Mouse (Mus musculus) right cerebral cortex, adult 2 months (tissue): ENCODE measurements around the gene Ruvbl1.

ENCODE experiments used
- DNase-seq, 2 experiments: peaks; one replicate each; pipeline ENCODE4 v3.0.0; 2021 to 2022; ENCODE audit warnings: low spot score in 2 of 2

The Ruvbl1 gene

DNA sequence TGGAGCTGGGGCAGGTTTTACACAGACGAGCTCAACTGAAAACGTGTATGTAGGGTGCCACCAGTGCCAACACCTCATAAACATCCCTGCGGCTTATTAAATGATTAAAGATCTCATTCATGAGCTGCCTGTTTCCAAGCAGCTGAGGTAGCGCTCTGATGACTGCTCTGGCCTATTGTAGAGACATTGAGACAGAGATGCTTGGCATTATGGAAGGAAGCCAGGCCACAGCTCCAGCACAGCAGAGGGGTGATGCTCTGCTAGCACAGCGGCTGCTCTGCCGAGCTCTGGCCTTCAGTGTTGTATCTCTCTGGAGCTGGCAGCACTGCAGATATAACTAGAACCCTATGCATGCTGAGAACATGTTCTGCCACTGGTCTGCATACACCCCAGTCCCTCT is 28.5 kb downstream of the Ruvbl1 start:
- DNase-seq, result no peak

DNA sequence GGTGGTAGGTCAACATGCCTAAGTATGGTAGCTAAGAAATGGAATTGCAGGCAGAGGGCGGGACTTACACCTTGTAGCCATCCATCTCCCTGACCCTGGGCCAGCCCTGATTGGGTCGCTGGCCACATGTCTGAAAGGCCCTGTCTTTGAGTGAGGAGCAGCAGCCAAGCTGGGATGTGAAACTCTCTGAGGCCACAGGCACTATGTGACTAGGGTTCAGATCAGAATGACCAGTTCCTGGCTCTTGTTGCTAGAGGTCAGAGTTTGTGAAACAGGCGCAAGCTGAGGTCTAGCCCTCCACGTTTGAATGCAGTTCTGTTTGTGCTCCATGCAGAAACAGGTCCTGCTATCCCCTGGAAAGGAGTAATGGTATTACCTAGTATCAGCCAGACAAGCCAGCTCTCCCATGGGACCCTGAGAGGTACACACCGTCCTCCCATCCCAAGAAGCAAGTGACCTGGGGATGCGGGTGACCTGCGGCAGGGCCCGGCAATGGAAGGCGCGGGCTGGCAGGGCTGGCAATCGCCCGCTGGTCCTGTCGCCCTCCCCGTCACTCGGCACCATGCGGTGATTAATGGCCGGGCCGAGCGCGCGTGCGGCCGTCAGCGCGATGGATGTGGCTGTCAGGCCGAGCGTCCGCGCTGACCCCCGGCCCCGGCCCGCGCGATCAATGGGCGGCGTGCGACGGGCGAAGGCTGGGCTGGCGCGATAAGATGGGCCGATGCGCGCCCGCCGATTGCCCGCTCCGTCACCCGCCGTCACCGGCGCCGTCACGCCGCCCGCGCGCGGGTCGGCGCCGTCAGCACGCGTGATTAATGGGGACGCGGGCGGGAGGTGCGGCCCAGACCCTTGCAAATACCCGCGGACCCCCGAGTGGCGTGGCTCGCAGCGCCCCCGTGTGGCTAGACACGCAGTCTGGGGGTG is 34.5 kb downstream of the Ruvbl1 start:
- DNase-seq, result peak; percentile 57 to 69

GRCm38 (mm10) chr6:88500405-88500767 is 35.2 kb downstream of the Ruvbl1 start:
- DNase-seq, result no peak

DNA sequence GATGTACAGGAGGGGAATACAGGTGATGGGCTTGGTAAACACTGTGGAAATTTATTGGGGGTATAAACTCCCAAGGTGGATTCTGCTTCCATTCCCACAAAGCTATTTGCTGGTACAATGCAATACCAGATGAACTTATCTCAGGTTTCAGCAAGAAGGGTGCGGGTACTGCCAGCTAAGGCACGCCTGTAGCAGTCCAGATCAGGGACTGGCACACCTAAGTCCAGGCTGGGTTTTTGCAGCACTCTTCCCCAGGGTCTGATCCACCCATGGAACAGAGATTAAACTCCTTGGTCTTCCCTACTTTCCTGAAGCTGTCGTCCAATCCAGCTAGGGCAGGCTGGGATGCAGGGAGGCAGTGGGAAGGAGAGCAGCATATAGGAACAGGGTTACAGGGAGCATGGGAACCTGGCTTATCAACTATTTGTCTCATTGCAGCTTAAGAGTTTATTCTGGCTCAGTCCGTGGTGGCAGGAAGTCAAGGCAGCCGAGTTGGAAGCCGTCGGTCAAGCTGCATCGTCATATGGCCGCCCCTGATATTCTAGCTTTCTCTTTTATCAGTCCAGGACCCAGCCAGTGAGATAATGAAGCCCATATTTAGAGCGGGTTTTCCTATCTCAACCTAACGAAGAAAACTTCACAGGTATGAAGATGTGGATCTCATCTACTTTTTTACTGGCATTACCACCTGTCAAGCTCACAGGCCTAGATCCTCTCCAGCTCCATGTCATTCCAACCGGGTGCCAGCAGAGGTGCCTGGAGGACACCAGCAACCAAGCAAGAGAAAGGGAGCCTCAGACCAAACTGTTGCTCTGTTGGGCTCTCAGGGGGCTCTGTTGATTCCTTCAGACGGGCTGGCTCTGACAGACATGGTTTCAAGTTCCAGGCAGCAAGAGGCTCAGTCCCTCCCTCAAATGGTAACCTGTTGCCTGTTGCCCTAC is 37.1 kb downstream of the Ruvbl1 start:
- no peak for DNase-seq

GRCm38 (mm10) chr6:88503044-88503443 is 37.8 kb downstream of the Ruvbl1 start:
- no peak for DNase-seq

- no peak for DNase-seq
Observed at GRCm38 (mm10) chr6:88513984-88514383, 48.8 kb downstream of the Ruvbl1 start.

DNA sequence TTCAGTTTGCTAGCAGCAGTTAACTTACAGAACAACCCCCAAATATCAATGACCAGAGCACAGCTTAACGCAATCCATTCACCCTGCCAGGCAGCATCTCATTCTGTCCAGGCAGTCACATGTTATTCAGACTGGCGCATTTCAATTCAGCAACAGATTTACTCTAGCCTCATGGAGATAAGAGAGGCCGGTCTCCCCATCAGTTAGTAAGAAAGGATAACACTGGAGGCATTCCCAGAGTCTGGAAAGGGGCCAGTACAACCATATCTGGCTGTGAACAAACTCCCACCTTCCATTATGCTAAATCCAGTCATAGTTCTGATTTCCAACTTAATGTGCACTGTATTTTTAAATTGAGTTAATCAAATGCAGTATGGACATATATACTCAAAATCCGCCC is 49.3 kb downstream of the Ruvbl1 start:
- peak in 1 of 2 experiments; percentile 2 for DNase-seq

- DNase-seq, result no peak
Observed at GRCm38 (mm10) chr6:88515971-88516370, 50.8 kb downstream of the Ruvbl1 start.

GRCm38 (mm10) chr6:88516667-88517066 is 51.5 kb downstream of the Ruvbl1 start:
- no peak for DNase-seq

GRCm38 (mm10) chr6:88517701-88518403 is 52.6 kb downstream of the Ruvbl1 start:
- DNase-seq, result no peak

DNA sequence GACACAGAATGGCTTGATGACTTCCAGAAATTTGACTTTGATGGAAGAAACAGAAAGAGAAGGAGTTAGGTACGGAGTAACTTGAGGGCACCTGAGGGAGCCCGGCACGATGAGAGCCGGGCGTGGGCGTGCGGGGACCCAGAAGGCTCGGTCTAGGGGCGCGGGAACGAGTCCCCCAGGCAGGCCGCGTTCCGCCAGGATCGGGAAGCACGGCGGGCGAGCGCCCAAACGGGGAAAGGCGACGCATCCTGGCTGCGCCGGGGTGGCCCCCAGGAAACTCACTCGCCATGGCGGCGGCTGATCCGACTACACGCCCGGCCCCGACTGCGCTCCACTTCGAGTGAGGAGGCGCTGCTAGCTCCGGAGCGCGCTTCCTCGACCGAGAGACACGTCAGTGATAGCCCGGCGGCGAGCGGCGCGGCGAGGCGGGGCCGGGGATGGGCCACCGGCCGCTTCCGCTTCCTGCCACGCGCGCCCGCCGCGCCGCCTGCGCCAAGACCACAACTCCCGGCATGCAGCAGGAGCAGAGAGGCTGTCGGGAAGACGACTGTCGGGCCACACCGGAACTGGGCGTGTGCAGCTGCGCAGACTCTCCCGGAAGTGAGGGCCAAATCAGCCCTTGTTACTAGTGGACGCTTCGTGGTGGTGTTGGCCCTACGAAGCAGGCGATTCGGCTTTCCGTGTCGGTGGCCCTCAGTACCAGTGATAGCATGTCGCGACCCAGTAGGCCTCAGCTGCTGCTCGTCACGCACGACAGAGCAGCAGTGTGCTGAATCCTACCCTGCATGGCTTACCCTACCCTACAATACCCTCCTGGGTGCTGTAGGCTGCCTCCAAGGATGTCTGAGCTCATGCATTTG is 53.4 kb downstream of the Ruvbl1 start, which contains the start of gene Sec61a1:
Sec61a1 (minus strand) TSS at position 502 of the 860 bp plus-strand sequence.
- DNase-seq, result peak; percentile 96

- peak; percentile 53 to 54 for DNase-seq
Observed at GRCm38 (mm10) chr6:88521821-88522220, 56.6 kb downstream of the Ruvbl1 start.

DNA sequence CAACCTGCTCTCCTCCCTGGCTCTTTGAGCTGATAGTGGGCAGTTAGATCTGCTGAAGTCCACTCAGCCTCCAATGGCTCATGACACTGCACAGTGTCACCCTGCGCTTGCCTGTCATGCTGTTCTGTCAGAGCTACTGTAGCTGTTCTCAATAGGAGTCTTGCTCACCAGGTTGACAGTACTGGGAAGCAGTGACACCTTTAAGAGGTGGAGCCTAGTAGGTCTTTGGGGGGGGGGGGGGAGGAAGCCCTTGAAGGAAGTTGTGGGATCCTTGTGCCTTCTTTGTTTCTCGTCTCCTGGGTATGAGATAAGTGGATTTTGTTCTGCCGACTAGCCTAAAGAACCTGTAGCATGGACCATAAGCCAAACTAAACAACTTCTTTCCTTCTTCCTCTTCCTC is 57.4 kb downstream of the Ruvbl1 start:
- no peak for DNase-seq

DNA sequence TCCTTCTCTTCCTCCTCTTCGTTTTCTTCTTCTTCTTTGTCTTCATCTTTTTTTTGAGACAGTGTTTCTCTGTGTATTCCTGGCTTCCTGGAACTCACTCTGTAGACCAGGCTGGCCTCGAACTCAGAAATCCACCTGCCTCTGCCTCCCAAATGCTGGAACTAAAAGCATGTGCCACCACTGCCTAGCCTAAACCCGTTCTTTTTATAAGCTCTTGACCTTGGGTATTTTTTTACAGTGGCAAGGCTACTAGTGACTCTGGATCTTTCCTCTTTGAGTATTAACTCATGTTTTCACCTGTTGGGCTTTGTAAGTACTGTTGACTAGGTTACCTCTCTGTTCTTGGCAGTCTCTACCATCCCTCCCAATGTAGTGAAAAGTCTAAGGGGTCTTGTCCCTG is 57.8 kb downstream of the Ruvbl1 start:
- no peak for DNase-seq

DNA sequence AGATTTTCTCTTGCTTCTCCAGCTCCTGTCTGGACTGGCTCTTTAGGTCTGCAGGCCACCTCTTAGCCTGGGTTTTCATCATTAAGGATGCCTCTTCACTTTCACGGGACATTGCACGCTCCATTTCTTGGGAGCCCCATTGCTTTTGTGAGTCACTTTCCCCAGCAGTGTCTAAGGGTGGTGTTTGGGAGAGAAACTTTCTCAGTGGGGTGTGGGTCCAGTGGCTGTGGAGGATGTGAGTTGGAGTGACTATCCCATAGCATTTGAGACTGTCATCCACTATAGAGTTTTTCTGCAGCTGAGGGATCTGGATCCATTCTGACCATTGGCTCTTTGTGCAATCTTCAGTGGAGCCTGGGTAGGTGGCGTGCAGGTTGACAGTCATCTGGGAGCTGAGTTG is 58.2 kb downstream of the Ruvbl1 start:
- no peak for DNase-seq

DNA sequence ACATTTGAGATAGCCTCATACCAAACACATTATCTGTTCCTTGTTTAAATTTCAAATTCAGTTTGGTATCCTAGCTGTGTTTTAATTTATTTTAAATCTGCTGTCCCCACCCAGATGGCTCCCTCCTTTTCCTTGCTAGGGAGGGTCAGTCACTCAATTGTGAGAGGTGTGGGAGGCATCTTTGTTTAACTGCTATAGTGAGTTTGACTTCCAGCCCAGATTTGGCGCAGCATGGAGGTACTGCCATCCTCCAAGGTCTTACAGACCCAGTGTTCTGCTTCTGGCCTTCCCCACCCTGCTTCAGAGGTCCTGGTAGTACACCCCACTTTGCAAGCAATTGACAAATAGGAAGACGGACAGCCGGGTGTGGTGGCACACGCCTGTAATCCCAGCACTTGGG is 58.8 kb downstream of the Ruvbl1 start:
- DNase-seq, result no peak

DNA sequence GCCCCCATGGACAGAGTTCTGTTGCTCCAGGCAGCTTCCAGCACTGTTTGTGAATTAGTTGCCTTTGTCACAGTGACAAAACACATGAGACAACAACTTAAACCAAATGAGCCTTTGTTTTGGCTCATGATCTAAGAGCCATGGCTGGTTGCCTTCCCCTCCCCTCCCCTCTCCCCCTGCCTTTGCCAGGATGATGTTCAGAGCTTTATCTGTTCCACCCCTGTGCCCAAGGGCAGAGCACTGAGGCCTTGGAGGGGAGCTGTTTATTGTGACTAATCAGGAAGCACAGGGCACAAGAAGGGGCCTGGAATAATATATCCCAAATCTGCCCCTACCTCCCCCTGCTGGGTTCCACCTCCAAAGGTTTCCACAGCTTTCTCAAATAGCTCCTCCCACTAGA is 65.1 kb downstream of the Ruvbl1 start:
- no peak for DNase-seq

GRCm38 (mm10) chr6:88540093-88540755 is 75.0 kb downstream of the Ruvbl1 start:
- DNase-seq, result no peak

DNA sequence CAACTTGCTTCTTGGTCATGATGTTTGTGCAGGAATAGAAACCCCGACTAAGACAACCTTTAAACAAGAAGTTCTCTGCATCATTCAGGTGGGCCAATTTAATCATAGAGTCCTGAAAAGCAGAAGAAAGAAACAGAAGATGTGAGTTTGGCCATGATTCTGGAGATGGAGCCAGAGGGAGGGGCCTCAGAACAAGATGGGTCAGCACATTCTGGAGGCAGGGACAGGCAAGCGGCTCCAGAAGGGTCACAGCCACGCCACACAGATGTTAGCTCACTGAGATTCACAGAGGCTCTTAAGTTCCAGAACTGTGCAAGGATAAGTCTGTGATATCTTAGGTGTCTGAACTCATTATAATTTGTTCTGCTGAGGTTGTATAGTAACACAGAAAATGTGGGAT is 79.0 kb downstream of the Ruvbl1 start:
- DNase-seq, result no peak

DNA sequence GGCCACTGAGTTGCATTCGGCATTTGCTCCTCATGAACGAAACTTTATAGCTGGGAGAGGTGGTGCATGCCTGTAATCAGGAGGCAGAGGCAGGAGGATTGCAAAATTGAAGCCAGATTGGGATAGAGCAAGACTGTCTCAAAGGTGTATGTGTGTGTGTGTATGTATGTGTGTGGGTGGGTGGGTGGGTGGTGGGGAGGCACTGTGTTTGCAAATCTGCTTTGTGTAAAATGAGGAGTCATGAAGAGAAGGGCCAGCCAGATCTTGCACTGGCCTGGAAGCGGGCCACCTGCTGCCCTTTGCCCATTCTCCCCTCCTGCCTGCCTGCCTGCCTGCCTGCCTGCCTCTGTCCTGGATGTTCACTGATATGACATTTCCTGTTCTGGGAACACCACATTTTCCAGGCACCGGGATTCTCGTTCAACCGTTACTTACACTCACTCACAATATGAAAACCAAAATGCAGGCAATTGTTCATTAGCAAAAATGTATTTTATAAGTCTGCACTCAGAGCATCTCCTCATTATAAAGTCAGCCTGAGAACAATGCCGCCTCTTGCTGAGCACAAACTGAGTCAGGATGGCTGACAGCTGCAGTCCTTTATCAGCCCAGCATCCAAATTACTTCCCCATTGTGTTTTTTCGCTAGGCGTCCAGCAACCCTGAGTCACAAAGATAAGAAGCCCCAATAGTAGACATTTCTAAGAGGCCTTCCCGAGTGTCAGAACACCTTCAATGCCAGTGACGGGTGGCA is 79.6 kb downstream of the Ruvbl1 start:
- no peak for DNase-seq
